Mouse (Mus musculus): ENCODE measurements at regions not wholly inside any gene's neighbourhood (a gene's known extent, or its start where the extent isn't known, plus 50 kb on each side); places are given as distances from the start of the nearest gene placed in this dataset.

GRCm38 (mm10) chr2:19714025-19714424 is 56.5 kb downstream of the Otud1 start:
- H3K36me3 ChIP-seq: no peaks in the 10 kb centered on the region
- no peak for ATAC-seq (ENCODE audit: low FRiP score, low read depth)
- WGBS: 82% methylated on average over 3 of the region's 3 CpGs

GRCm38 (mm10) chr2:19715564-19716238 is 58.1 kb downstream of the Otud1 start:
- Histone ChIP-seq H3K27me3 (replicated peaks) (no peaks in the 10 kb centered on the region), H3K4me1 (no peaks in the 10 kb centered on the region), H3K36me3 (no peaks in the 10 kb centered on the region), H3K9ac (no peak overlapping the region), H3K27ac (no peak overlapping the region), H3K4me2 (replicated peaks) (peak overlapping the region; percentile 43), H3K4me3 (no peak overlapping the region), H3K9me3 (no peaks in the 10 kb centered on the region)
- WGBS: 26% methylated on average over 11 of the region's 11 CpGs
- ATAC-seq (ENCODE audit: low FRiP score, low read depth): peak; percentile 75

More at GRCm38 (mm10) chr2:19714025-19714424, 56.5 kb downstream of the Otud1 start:
- H3K27me3 ChIP-seq (replicated peaks): no peaks in the 10 kb centered on the region
- no peaks in the 10 kb centered on the region for H3K9me3 ChIP-seq
- H3K4me2 ChIP-seq (replicated peaks): no peak overlapping the region
- H3K4me1 ChIP-seq: no peaks in the 10 kb centered on the region
- H3K9ac ChIP-seq: no peak overlapping the region
- H3K4me3 ChIP-seq: no peak overlapping the region
- no peak overlapping the region for H3K27ac ChIP-seq

DNA sequence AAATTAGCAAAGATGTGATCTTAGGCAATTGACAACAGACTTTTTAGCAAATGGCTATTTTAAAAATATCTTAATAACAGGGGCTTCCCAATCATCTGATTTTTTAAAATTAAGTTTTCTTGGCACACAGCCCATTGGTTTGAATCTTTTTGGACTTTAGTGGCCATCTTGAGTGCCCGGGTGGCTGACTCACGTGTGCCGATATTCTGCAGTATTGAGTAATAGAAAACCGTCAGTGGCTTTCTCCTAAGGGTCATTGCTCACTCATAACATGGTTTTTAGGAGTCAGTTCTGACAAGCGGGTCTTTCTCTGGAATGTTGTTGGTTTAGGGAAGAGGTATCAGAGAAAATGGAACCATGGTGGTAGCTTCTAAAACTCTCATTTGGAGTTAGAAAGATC is 58.8 kb downstream of the Otud1 start:
- Histone ChIP-seq H3K27ac (no peak overlapping the region), H3K27me3 (replicated peaks) (no peaks in the 10 kb centered on the region), H3K9ac (no peak overlapping the region), H3K36me3 (no peaks in the 10 kb centered on the region), H3K9me3 (no peaks in the 10 kb centered on the region), H3K4me1 (no peaks in the 10 kb centered on the region), H3K4me2 (replicated peaks) (no peak overlapping the region), H3K4me3 (no peak overlapping the region)
- 84% methylated on average over 5 of the region's 5 CpGs for whole genome bisulfite sequencing
- ATAC-seq (ENCODE audit: low FRiP score, low read depth): no peak

- no peak overlapping the region for H3K4me2 ChIP-seq (replicated peaks)
- H3K4me3 ChIP-seq: no peak overlapping the region
- no peak overlapping the region for H3K9ac ChIP-seq
- 89% methylated on average over 6 of the region's 6 CpGs for WGBS
- no peaks in the 10 kb centered on the region for H3K36me3 ChIP-seq
- H3K9me3 ChIP-seq: no peaks in the 10 kb centered on the region
- H3K4me1 ChIP-seq: no peaks in the 10 kb centered on the region
- no peaks in the 10 kb centered on the region for H3K27me3 ChIP-seq (replicated peaks)
- ATAC-seq (ENCODE audit: low FRiP score, low read depth): no peak
- no peak overlapping the region for H3K27ac ChIP-seq
Measured at GRCm38 (mm10) chr2:19726085-19726484, 68.5 kb downstream of the Otud1 start.

GRCm38 (mm10) chr2:19726904-19727303 is 69.4 kb downstream of the Otud1 start:
- Histone ChIP-seq H3K9me3 (no peaks in the 10 kb centered on the region), H3K4me1 (no peaks in the 10 kb centered on the region), H3K36me3 (no peaks in the 10 kb centered on the region), H3K4me3 (no peak overlapping the region), H3K4me2 (replicated peaks) (no peak overlapping the region), H3K27me3 (replicated peaks) (no peaks in the 10 kb centered on the region), H3K27ac (no peak overlapping the region), H3K9ac (no peak overlapping the region)
- 9% methylated on average over 9 of the region's 9 CpGs for WGBS
- ATAC-seq (ENCODE audit: low FRiP score, low read depth): no peak

DNA sequence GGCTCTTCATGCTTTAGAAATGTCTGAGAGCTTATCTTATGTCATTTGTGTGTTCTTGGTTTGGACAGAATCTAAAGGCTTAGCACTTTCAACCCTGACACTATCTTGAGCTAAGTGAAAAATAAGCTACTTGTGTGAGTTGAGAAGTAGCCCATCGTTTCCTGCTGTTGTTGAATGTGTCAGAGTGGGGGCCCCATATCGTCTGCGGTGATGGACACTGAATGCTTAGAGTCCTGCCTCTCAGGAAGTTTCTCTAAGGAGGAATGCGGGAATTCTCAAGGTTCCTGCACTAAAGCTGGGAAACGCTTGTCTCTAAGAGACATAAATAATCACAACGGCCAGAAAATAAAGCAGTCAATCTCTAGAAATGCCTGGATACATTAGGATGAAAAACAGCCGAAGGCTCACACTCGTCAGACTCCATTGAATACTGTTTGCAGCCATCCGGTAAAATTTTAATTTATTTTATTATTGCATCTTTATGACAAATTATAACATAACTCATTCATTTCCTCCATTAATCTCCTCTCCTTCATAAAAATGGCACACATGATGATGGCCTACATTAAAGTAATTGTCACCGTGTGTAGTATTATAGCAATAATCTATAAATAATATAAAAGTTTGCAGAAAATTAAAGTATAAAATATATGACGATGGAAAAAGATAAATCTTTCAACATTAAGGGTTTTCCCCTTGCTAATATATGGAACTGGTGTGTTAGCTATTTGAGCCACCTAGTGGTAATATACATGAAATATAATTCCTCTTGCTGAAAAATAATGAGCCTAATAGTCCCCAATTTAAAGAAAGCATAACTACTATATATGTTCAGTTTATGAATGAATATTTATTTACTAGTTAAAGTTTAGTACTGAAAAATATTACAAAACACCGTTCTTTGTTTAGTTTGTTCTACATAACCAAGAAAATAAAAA is 75.6 kb downstream of the Otud1 start:
- Histone ChIP-seq H3K4me2 (replicated peaks) (no peak overlapping the region), H3K27ac (no peak overlapping the region), H3K9ac (no peak overlapping the region), H3K4me3 (no peak overlapping the region), H3K36me3 (no peaks in the 10 kb centered on the region), H3K27me3 (replicated peaks) (no peaks in the 10 kb centered on the region), H3K9me3 (no peaks in the 10 kb centered on the region), H3K4me1 (no peaks in the 10 kb centered on the region)
- no peak for ATAC-seq (ENCODE audit: low FRiP score, low read depth)
- 65% methylated on average over 12 of the region's 12 CpGs for WGBS

DNA sequence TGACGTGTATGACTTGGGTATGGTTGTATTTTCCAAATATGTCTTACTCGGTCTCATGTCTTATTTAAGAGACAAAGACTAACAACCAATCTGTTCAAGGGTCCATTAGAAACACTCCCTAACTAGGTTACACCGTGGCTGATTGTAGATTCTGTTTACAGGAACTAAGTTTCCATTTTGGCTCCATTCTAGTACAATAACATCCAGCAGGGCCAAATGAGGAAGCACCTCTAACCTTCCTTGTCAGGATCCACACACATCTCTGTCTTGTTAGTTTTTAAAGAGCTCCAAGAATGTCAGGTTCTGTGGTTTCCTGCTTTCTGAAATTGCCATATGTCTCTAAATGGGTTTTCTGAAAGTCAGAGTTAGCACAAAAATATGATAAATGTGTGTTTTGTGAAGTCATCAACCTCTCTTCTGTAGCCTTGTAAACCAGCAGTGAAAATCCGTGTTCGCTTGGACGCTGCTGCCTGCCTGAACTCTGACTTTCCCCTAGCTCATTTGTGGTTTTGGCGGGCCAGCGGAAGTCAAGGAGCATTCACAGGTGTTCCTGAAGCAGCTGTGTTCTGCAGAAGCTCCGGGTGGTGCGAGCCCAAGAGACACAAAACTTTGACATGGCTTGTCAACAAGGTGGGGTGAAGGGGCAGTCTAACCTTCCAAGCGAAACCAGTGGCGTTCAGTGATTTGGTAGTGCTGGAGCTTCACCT is 76.8 kb downstream of the Otud1 start:
- no peak overlapping the region for H3K4me2 ChIP-seq (replicated peaks)
- H3K4me1 ChIP-seq: no peaks in the 10 kb centered on the region
- no peak overlapping the region for H3K4me3 ChIP-seq
- no peaks in the 10 kb centered on the region for H3K27me3 ChIP-seq (replicated peaks)
- no peak for ATAC-seq (ENCODE audit: low FRiP score, low read depth)
- no peaks in the 10 kb centered on the region for H3K9me3 ChIP-seq
- no peaks in the 10 kb centered on the region for H3K36me3 ChIP-seq
- WGBS: 88% methylated on average over 12 of the region's 12 CpGs
- H3K9ac ChIP-seq: no peak overlapping the region
- H3K27ac ChIP-seq: no peak overlapping the region

DNA sequence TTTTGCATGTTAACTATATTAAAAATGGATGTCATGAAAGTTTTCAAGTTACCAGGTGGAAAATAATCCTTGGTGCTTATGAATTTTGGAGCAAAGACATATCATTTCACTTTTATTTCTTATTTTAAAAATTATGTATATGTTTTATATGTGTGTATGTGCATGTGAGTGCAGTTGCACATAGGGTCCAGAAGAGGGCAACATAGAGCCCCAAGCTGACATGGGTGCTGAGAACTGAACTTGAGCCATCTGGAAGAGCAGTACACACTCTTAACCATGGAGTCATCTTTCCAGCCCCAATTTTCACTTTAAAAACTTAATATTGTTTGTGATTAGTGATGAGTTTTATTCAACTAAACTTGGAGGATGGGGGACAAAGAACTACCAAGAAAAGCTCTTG is 84.0 kb downstream of the Otud1 start:
- no peak overlapping the region for H3K9ac ChIP-seq
- no peak for ATAC-seq (ENCODE audit: low FRiP score, low read depth)
- no peak overlapping the region for H3K4me3 ChIP-seq
- no peaks in the 10 kb centered on the region for H3K4me1 ChIP-seq
- H3K9me3 ChIP-seq: no peaks in the 10 kb centered on the region
- no peak overlapping the region for H3K4me2 ChIP-seq (replicated peaks)
- no peak overlapping the region for H3K27ac ChIP-seq
- H3K27me3 ChIP-seq (replicated peaks): no peaks in the 10 kb centered on the region
- H3K36me3 ChIP-seq: no peaks in the 10 kb centered on the region

DNA sequence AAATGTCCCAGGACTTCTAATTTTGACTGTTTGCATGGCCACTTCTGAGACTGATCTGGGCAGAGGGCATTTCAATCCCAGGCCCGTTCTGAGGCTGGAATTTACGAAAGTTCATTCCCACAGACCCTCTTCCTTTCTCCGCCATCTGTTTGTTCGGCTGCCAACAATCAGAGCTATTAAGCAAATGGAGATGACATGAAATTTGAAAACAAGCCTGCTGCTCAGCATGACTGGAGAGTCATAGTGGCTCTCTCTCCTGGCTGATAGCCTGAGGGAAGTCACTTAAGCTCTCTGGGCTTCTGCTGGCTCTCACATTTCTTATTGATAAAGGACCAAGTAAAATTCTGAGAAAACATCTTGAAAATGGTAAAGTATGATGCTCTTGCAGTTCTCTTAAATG is 85.9 kb downstream of the Otud1 start:
- Histone ChIP-seq H3K27ac (no peak overlapping the region), H3K27me3 (replicated peaks) (no peaks in the 10 kb centered on the region), H3K9ac (no peak overlapping the region), H3K4me3 (no peak overlapping the region), H3K36me3 (no peaks in the 10 kb centered on the region), H3K9me3 (no peaks in the 10 kb centered on the region), H3K4me2 (replicated peaks) (no peak overlapping the region), H3K4me1 (no peaks in the 10 kb centered on the region)
- WGBS: 82% methylated on average over 4 of the region's 4 CpGs
- ATAC-seq (ENCODE audit: low FRiP score, low read depth): no peak

GRCm38 (mm10) chr2:19744986-19745660 is 87.6 kb downstream of the Otud1 start:
- H3K4me1 ChIP-seq: no peaks in the 10 kb centered on the region

GRCm38 (mm10) chr2:19752753-19753152 is 95.2 kb downstream of the Otud1 start:
- Histone ChIP-seq H3K9me3 (no peaks in the 10 kb centered on the region), H3K9ac (no peak overlapping the region), H3K4me1 (no peaks in the 10 kb centered on the region), H3K4me3 (no peak overlapping the region), H3K4me2 (replicated peaks) (no peak overlapping the region), H3K27me3 (replicated peaks) (no peaks in the 10 kb centered on the region), H3K27ac (no peak overlapping the region), H3K36me3 (no peaks in the 10 kb centered on the region)
- no peak for ATAC-seq (ENCODE audit: low FRiP score, low read depth)
- 90% methylated on average over 11 of the region's 11 CpGs for WGBS

More at GRCm38 (mm10) chr2:19744986-19745660, 87.6 kb downstream of the Otud1 start:
- Histone ChIP-seq H3K27ac (no peak overlapping the region), H3K4me3 (no peak overlapping the region), H3K9ac (no peak overlapping the region), H3K4me2 (replicated peaks) (no peak overlapping the region), H3K27me3 (replicated peaks) (no peaks in the 10 kb centered on the region), H3K36me3 (no peaks in the 10 kb centered on the region), H3K9me3 (no peaks in the 10 kb centered on the region)
- 96% methylated on average over 2 of the region's 2 CpGs for WGBS
- no peak for ATAC-seq (ENCODE audit: low FRiP score, low read depth)

GRCm38 (mm10) chr2:19753479-19753878 is 95.9 kb downstream of the Otud1 start:
- no peak for ATAC-seq (ENCODE audit: low FRiP score, low read depth)

More at GRCm38 (mm10) chr2:19753479-19753878, 95.9 kb downstream of the Otud1 start:
- Histone ChIP-seq H3K27ac (no peak overlapping the region), H3K9me3 (no peaks in the 10 kb centered on the region), H3K4me2 (replicated peaks) (no peak overlapping the region), H3K4me1 (no peaks in the 10 kb centered on the region), H3K9ac (no peak overlapping the region), H3K36me3 (no peaks in the 10 kb centered on the region), H3K27me3 (replicated peaks) (no peaks in the 10 kb centered on the region), H3K4me3 (no peak overlapping the region)
